Mouse (Mus musculus) cerebellum, adult (tissue): ENCODE measurements around the gene Rpp25l.
A peak's percentile ranks its signal among the peaks of the same experiment; 100 is the strongest.

Experiments used
- ATAC-seq: cut with Nextera tagmentation; 2 replicates; pipeline ENCODE4 v1.9.2; 2017; ENCODE audit warnings: mild to moderate bottlenecking, moderate library complexity, mixed read lengths; ENCODE audit not compliant: insufficient number of reproducible peaks, low FRiP score, low TSS enrichment

Rpp25l gene

DNA sequence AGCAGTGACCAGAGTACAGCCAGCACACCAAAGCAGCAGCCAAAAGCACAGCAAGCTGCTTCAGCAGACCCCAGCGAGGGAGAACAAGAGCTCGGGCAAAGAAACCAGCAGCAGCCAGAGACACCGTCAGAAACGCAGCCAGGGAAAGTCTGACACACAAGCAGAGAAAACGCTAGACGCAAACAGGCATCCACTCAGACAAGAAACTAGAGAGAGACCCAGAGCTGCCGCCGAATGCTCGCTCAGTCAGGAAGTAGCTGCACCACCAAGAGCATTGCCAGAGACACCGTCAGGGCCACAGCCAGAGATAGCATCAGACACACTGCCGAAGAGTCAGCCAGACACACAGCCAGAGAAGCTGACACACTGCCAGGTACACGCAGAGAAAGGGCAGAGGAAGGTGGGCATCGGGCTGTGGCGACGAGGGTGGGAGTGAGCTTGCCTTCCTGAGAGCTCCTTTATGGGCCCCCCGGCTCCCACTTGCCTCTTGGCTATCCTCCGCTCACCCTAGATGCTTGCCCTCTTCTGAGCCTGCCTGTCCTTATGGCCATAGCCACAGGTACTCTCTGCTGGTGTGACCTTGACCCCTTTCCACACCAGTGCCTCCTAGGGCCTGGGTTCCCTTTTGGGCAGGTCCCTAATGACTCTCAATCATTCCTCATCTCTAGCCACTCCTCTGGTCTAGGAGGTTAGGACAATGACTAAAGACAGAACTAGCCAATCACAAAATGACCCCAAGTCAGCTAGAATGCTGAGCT is 36.9 kb downstream of the Rpp25l start:
- ATAC-seq: peak; percentile 21

DNA sequence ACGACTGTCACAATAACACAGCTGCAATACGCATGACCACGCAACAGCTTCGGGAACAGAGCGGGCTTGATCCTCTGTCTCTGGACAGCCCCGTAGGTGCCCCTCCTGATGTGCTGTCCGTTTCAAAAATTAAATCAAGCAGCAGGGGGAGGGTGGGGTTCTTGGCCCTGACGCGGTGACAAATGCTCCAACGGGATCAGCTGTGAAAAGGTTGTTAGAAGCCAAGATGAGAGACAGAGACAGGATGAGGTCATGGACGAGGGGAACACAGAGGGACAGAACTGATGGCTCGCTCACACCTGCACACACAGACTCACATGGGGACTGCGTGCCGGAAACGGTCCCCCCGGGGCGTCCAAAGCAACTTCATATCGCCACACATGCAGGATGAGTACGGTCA is 40.1 kb downstream of the Rpp25l start:
- no peak for ATAC-seq

DNA sequence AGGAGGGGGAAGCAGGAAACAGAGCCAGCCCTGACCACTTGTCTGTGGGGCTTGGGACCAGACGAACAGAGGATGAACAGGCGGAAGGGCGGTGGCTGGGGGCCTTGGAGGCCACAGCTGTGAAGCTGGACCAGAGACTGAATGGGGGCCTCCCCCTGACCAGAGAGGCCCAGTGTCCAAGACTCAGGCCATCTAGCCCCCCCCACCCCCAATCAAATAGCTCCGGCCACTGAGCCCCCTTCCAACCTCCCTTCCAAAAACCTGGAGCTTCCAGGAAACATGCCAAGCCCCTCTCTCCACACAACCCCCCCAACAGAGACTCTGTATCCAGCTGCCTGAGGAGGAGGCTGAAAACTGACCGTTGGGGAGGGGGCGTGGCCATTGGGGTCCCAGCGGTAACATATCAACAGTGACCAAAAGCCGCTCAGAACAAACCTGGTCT is 40.8 kb downstream of the Rpp25l start:
- no peak for ATAC-seq

DNA sequence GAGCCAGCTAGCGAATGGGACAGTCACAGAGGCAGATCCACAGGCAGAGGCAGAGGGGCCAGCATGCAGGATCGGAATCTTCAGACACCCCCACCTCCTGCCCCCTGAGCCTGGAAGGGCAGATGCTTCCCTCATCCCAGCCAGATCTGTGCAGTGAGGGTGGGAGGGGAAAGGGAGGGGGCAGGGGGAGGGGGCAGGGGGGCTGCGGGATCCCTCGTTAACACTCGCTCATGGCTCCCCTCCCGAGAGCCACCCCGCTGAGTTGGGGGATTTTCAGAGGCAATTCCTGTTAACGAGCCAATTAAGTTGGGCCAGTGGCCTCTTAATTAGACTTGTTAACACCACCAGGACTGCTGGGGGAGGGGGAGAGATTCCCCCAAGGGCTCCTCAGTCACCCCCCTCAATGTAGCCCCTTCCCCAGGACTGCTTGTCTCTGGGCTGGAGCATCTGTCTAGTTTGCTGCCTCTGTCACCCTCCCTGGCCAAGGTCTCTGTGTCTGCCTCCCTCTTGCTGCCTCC is 41.3 kb downstream of the Rpp25l start:
- ATAC-seq: no peak

DNA sequence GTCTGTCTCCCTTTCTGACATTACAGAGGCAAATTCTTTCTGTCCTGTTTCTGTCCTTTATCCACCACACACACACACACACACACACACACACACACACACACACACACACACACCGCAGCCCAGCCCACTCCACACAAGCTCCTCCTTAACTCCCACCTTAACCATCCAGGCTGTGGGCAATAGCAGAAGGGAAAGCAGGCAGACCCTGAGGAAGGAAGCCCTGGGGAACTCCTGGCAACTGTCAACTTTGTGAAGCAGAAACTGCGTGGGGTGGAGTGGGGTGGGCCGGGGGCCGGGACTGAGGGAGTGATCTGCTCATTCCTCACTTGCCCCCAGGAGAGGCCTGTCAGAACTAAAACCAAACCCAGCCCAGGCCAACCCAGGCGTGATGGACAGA is 41.8 kb downstream of the Rpp25l start:
- ATAC-seq: no peak

DNA sequence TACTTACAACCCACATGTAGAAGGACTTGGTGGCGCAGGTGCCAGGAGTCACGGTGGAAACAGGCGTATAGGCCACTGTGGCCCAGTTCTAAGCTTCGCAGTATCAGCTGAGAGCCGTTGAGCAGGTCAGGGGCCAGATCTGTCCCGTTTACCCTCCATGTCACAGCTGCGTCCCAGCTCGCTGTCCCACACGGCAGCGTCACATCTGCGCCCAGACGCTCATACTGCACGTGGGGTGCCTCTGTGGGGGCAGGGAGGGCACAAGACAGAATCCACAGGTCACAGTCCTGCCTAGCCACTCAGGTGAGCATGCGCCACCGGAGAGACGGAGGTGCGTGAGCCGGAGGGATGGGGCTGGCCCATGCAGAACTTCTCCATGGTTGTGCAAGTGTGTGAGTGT is 42.5 kb downstream of the Rpp25l start:
- ATAC-seq: no peak

DNA sequence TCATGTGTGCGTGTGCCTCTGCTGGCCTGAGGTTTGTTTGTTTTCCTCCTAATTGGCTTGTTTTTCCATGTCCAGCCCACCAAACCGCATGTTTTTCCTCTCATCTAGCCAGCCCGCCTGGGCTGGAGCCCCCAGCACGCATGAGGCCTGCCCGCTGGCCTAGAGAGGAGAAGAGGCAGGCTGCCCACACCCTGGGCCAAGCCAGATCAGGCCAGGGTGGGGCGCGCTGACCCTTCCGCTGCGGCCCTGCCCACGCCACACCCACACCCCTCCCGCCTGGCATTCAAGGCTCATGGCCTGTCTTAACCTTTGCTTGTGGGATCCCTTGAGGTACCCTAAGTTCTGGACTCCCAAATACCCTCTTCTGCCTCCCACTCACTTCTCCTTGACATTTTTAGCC is 46.7 kb downstream of the Rpp25l start:
- ATAC-seq: no peak

DNA sequence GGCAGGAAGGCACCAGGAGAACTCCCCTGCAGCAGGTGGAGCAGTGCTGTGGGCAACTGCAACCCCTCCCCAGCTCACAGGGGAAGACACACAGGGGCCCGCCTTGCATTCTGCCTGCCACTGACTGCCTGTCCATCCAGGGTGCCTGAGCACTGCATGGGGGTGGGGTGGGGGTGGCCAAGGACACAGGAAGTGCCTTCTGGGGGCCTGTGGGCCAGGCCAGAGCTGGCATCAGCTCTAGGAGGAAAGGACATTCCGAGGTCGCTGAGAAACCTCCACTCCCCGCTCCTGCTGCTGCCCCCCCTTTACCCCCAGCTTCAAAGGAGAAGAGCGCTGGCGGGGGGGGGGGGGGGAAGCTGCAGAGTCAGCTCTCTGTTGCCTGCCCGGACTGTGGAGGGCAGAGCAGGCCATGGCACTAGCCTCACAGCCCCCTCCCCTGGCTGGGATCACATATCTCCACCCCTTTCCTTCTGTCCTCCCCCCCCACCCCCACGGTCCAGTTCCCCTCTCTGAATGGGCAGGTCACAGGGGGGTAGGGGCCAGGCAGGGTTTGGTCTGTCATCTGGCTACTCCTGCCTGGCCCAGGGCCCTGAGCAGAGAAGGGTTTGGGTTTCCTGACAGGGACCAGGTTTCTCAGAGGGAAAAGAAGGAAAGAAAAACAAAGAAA is 48.2 kb downstream of the Rpp25l start:
- no peak for ATAC-seq

DNA sequence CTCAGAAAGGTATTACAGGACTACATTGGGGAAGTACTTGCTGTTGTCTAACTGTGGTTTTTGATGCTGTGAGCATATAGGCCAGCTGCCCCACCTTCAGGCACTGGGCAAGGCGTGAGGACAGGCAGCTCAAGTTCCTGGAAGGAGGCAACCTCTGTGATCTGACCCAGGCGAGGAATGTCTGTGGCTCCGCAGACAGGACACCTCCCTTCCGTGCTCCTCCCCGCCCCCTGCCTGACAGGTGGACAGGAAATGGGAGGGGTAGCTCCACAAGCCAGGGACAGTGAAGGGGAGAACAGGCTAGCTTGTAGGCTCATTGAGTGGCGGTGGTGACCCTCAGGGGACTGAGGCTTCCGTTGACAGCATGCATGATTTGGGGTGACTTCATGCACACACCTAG is 48.8 kb downstream of the Rpp25l start:
- no peak for ATAC-seq

DNA sequence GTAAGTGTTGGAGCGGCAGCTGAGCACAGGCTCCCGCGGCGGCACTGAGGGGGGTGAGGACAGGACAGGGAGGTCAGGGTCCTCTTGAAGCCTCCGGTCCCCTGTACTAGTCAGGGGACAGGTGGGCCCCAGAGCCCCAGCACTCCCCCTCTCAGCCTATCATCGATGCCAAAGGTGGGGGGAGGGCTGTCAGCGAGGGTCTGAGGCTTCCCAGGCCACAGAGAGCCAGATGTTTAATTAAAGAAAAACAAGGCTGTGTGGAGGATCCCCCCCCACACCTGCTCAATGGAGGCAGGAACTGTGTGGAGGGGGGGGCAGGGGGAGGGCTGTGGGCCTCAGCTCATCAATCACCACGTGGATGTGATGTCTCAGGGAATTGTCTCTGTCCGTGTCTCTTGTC is 49.7 kb downstream of the Rpp25l start:
- ATAC-seq: no peak

DNA sequence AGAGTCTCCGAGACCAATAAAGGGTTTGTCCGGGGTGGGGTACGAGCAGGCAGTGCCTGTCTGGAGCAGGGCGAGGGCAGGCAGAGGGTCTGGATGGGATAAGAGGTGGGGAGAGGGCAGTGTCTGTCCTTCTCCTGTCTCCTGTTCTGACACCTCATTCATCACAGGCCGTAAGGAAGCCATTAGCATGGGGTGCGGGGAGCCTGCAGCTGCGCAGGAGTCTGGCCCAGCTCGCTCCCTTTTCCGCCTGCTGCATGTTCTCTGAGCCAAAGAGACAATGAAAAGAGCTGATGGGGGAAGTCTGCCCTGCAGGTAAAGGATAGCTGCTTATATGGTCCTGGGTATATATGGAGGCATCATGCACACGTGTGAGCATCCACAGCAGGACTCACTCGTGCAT is 50.6 kb downstream of the Rpp25l start:
- ATAC-seq: no peak
